Mouse (Mus musculus): Measurements from ENCODE around the gene Xpa.

Xpa gene

GRCm38 (mm10) chr4:46195781-46196487, at the start of gene Xpa:
Xpa (minus strand) TSS chr4:46196311.
- CTCF ChIA-PET = no interaction called here

GRCm38 (mm10) chr4:46235871-46236270, 39.8 kb upstream of the Xpa start:
- CTCF ChIA-PET = no interaction called here

DNA sequence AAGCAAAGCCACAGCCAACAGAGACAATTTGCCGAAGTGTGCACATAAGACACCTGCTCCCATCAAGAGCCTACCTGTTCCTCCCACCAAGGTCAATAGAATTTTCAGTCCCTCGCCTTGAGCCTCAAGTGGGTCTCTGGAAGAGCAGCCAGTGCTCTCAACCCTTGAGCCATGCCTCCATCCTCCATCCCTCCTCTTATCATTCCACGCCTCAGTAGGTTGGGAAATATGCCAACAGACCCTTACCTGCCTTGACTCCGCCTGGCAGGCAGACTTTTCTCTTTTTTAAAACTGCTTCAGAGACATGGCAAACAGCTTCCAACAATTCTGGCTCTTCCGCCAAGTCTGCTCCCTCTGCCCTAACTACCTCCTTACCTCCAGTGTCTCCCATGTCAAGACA, 38.6 kb upstream of the Xpa start:
- CTCF ChIA-PET = no interaction called here

GRCm38 (mm10) chr4:46226972-46227535, 30.9 kb upstream of the Xpa start:
- CTCF ChIA-PET = no interaction called here

DNA sequence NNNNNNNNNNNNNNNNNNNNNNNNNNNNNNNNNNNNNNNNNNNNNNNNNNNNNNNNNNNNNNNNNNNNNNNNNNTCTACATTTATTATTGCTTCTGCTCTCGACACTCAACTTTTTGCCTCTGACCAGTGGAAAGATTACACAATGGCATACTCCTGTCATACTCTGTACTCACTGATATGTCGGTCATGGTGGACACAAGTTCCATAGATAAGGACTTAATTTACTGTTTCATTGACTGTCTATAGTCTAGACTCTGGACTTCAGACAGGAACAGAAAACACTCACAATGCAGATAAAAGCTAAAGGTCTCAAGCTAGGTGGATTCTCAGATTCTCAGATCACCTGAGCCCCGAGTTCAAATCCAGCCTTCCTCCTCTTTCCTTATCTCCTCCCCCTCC, 25.0 kb upstream of the Xpa start:
- CTCF ChIA-PET = no interaction called here

DNA sequence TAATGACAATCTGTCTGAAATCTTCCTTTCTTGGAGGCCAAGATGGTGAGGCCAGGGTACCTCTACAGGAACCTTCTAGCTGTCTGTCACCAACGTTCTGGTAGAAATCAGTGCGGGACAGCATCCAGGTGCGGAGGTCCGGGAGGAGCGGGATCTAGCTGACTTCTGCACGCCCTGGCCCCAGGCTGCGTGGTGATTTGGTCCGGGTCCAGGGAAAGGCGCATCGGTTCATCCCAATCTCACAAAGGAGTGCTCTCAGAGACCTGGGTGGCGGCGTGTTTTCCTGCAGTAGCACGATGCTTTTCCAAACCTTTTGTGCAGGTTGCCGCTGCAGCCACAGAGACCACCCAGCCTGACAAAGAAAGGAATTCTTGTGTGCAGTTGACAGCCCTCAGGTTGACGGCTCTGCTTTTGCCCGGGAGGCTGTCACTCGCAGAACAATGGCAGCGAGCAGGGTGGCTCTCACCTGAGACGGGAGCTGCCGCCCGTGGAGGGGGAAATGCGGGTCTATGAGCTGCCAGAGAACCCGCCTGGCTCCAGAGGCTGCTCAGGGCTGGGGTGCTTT, 6.5 kb upstream of the Xpa start:
- CTCF ChIA-PET = interaction anchor here (0.6 to 0.8 kb wide), 2 partner anchors 58 to 250 kb away, joined by 3 to 4 read pairs; no protein-coding TSS in a partner anchor

- CTCF ChIA-PET = interaction anchor here (0.6 to 0.8 kb wide), 2 partner anchors 58 to 251 kb away, joined by 3 to 4 read pairs; no protein-coding TSS in a partner anchor
Measured at GRCm38 (mm10) chr4:46201834-46202561, 5.9 kb upstream of the Xpa start.

DNA sequence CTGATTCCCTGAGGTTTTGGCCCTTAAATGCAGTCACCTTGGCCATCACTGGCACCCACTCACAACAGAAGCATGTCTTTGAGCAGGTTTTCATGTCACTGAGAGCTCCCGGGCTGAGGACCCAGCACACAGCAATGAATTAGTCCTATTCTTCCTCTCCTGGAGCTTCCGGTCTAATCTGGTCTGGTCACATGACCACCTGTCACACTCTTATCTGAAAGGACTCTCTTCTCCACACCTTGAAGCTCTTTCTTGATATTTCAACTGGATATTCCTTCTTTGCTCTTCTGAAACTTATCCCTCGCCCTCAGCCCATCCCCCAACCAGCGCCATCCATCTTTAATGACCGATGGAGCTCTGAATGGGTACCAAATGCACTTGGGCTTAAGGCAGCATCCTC, 2.0 kb upstream of the Xpa start:
- CTCF ChIA-PET = no interaction called here

- CTCF ChIA-PET = interaction anchor here (0.8 kb wide), 1 partner anchor 13 kb away, joined by 3 read pairs; no protein-coding TSS in a partner anchor
Measured at GRCm38 (mm10) chr4:46196513-46196912, 402 bp upstream of the Xpa start.

GRCm38 (mm10) chr4:46192011-46192410, 4.1 kb downstream of the Xpa start:
- CTCF ChIA-PET = interaction anchor here (0.7 kb wide), 1 partner anchor 64 kb away, joined by 3 read pairs; no protein-coding TSS in a partner anchor

GRCm38 (mm10) chr4:46186466-46186865, 9.6 kb downstream of the Xpa start:
- CTCF ChIA-PET = no interaction called here

- CTCF ChIA-PET = no interaction called here
Measured at GRCm38 (mm10) chr4:46185890-46186289, 10.2 kb downstream of the Xpa start.

DNA sequence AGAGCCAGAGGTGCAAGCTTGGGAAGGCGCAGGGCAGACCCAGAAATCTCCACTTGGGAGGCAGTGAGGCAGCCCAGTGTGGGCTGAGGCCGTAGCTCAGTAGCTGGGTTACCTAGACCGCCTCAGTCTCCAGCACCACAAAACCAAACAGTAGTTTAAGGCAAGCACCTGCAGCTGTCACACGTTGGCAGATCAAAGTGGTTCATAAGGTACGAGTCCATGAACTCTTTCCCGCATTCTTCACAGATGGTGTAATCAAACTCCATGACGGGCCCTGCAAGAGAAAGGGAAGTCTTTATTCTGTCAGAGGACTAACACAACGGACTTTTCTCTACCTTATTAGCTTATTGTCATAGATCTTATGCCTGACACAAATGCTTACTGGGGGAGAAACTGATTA, 10.7 kb downstream of the Xpa start:
- CTCF ChIA-PET = no interaction called here

GRCm38 (mm10) chr4:46182181-46182580, 13.9 kb downstream of the Xpa start:
- CTCF ChIA-PET = no interaction called here

DNA sequence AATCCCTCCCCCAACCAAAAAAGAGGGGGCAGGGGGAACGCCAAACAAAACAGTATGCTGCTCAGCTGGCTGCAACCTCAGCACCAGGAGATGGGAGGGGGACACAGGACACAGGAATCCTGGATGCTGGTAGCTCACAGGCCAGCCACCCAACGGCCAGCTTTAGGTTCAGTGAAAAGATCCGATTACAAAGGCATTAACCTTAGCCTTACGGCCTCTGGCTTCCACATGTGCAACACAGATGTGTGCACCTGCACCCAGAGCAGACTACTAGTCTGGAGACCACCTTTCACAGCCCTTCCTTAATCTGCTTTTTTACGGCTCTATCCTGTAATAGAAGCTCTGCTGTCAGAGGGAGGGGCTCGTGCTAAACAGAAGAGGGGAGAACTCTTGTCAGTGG, 14.9 kb downstream of the Xpa start:
- CTCF ChIA-PET = interaction anchor here (0.6 kb wide), 1 partner anchor 43 kb away, joined by 3 read pairs; the partner anchor contains the start of genes Ncbp1 and Tstd2

DNA sequence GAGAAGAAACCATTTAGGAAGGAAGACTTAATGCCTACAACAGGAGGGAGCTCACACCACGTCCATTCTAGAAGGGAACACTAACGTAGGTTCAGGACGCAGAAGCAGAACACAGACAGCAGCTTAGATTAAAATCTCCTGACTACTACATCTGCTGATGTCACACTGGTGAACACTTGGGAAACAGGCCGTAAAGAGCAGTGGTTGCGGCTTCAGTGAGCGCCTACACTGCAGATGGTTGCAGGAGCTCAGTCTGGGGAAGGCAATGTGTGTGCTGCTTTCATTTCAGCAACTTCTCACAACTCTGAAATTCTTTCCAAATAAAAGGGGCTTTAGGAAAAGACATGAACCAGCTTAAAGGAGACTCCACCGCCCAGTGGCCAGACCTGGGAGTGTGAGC, 18.6 kb downstream of the Xpa start:
- CTCF ChIA-PET = no interaction called here

GRCm38 (mm10) chr4:46177018-46177417, 19.1 kb downstream of the Xpa start:
- CTCF ChIA-PET = no interaction called here

DNA sequence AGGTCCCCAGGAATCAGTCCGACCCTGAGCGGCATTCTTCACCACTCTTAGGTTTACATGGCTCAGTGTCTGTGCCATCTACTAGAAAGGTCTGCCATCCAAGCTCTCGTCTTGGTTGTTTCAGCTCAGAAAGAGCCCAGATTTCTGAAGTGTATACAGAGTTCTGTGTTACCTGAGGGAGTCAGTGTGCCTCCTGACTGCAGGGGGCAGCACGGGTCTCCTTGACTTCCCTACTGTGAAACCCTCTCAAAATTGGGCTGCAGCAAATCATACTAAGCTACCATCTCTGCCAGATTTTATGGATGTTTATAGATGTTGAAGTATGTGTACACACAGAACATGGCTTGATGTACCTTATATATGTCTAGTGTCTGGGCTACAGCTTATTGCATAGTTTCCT, 19.8 kb downstream of the Xpa start:
- CTCF ChIA-PET = no interaction called here

DNA sequence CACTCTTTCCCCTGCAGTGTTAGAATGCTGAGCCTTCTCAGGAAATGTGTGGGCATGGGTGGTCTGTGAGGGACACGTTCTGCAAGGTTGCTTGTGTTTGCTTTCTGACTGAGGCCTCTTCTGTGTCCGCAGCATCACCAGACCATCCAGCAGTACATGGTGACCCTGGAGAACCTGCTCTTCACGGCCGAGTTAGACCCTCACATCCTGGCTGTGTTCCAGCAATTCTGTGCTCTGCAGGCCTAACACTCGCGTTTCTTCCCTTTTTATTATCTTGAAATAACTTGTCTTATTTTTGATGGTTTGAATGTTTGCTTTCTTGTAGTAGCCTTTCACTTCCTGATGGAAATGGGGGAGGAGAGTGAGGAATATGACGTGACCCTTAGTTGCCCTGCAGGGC, 24.4 kb downstream of the Xpa start:
- CTCF ChIA-PET = no interaction called here

GRCm38 (mm10) chr4:46165831-46166230, 30.3 kb downstream of the Xpa start:
- CTCF ChIA-PET = no interaction called here

DNA sequence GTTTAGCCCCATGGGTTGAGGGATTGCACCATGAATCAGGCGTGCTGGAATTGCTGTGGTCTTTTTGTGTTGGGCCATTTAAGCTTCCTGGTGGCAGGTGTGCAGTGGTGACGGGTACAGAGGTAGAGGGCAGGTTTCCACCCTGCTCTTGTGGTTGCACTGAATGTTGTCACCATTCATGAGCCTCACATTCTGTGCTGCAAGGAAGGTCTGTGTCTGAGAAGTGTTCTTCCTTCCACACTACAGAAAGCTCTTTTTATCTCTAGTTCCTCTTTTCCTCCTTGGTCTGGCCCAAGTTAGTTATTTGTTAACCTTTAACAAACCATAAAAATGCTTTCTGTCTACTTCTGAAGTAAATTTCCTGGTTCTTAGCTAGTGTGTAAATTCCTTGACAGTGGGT, 32.1 kb downstream of the Xpa start:
- CTCF ChIA-PET = no interaction called here

DNA sequence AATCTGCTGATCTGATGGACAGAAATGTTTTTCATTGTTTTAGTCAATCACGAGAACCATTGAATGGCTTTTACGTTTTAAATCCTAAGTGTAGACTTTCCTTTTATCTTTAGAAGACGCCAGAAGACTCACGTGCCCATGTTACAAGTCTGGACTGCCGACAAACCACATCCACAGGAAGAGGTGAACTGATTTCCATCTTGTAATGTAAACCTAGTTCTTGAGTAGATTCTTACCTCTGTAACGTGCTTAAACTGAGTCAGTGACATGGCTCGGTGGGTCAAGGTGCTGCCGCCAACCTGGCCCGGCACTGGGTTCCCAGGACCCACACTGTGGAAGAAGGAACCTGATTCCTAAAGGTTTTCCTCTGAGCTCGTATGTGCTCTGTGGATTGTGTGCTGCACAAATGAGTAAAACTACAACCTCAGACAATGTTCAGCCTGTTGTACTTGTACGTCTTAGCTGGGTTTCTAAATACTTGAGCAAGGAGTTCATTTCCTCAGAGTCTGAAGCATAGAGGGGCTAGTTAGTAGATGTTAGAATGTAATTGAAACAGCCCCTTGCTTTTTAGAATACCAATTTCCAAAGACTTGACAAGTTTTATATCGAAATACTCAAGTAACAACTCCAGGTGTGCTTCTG, 44.1 kb downstream of the Xpa start:
- CTCF ChIA-PET = no interaction called here

Data from spleen, embryonic (tissue).